Mouse (Mus musculus) CH12.LX (cell line): ENCODE data around the gene Chrnd. TPM values are rescaled to one million over a fixed set of nuclear protein-coding genes. Genes with fewer than 3 reads are reported as not detected.

Source experiments
- DNase-seq: peaks from one replicate; pipeline ENCODE4 v3.0.0-alpha.2; 2013; ENCODE audit errors: extremely low read depth
- H3K27ac ChIP-seq: 2 replicates; pipeline ENCODE4 v1.5.1; 2012; ENCODE audit warnings: low read depth, mild to moderate bottlenecking, control low read depth, moderate library complexity; ENCODE audit not compliant: insufficient read depth
- H3K27me3 ChIP-seq: replicated peaks from 2 replicates; pipeline ENCODE3; 2012; ENCODE audit warnings: inconsistent platforms
- H3K36me3 ChIP-seq, 2 experiments: replicated peaks in 1 of 2; 2 replicates each; pipeline versions ENCODE3 to v1.6.1; 2012; ENCODE audit warnings: inconsistent platforms in 1 of 2, low read length in 1 of 2, mild to moderate bottlenecking in 1 of 2, mixed read lengths in 1 of 2, moderate library complexity in 1 of 2; ENCODE audit not compliant: control insufficient read depth in 1 of 2, insufficient read depth in 1 of 2
- H3K4me1 ChIP-seq, 2 experiments: 2 replicates each; pipeline ENCODE4 v1.6.1; 2012; ENCODE audit warnings: inconsistent platforms in 1 of 2, moderate library complexity in 1 of 2; ENCODE audit not compliant: insufficient read depth in 2 of 2, control insufficient read depth in 1 of 2
- H3K4me2 ChIP-seq: 2 replicates; pipeline ENCODE4 v1.6.1; 2012; ENCODE audit warnings: low read depth, mild to moderate bottlenecking, control low read depth; ENCODE audit not compliant: poor library complexity, insufficient read depth, severe bottlenecking
- H3K4me3 ChIP-seq, 3 experiments: fragments of 150-350 bp in 1 of 3; sonication (generic) in 1 of 3; replicated peaks in 1 of 3; 2 replicates each; pipeline versions ENCODE3 to v1.5.1; 2011 to 2012; ENCODE audit warnings: low read depth in 2 of 3, low read length in 2 of 3, mild to moderate bottlenecking in 2 of 3, moderate library complexity in 2 of 3, control low read depth in 1 of 3, improper control_type of control experiment in 1 of 3, inconsistent platforms in 1 of 3, mixed read lengths in 1 of 3; ENCODE audit not compliant: poor library complexity in 1 of 3
- H3K79me2 ChIP-seq: replicated peaks from 2 replicates; pipeline ENCODE4 v1.6.1; 2012; ENCODE audit warnings: mild to moderate bottlenecking, moderate library complexity; ENCODE audit not compliant: control insufficient read depth, poor library complexity, insufficient read depth, severe bottlenecking; ENCODE audit errors: extremely low read depth
- H3K9ac ChIP-seq: 2 replicates; pipeline ENCODE4 v1.6.1; 2012; ENCODE audit warnings: low read depth, mild to moderate bottlenecking, control low read depth, moderate library complexity; ENCODE audit not compliant: insufficient read depth
- H3K9me3 ChIP-seq: replicated peaks from 2 replicates; pipeline ENCODE3; 2012; ENCODE audit warnings: low read length, inconsistent platforms, mixed read lengths
- CHD1 ChIP-seq: IDR thresholded peaks from 2 replicates; pipeline ENCODE4 v1.6.1; 2012; ENCODE audit warnings: low read depth, low read length, improper control_type of control experiment, inconsistent platforms
- CHD2 ChIP-seq: IDR thresholded peaks from 2 replicates; pipeline ENCODE4 v1.6.1; 2011; ENCODE audit warnings: low read length, improper control_type of control experiment
- CTCF ChIP-seq, 2 experiments: IDR thresholded peaks in 1 of 2; conservative IDR thresholded peaks in 1 of 2; 2 replicates each; pipeline ENCODE4 v1.5.1; 2011 to 2012; ENCODE audit warnings: low read depth in 2 of 2, low read length in 2 of 2, improper control_type of control experiment in 1 of 2, inconsistent platforms in 1 of 2, mild to moderate bottlenecking in 1 of 2, moderate library complexity in 1 of 2
- ELF1 ChIP-seq: IDR thresholded peaks from 2 replicates; pipeline ENCODE4 v1.6.1; 2014; ENCODE audit warnings: low read depth, mild to moderate bottlenecking, inconsistent platforms, low read length, improper control_type of control experiment
- EP300 ChIP-seq: IDR thresholded peaks from 2 replicates; pipeline ENCODE4 v1.6.1; 2011; ENCODE audit warnings: low read length, improper control_type of control experiment
- GABPA ChIP-seq: IDR thresholded peaks from 2 replicates; pipeline ENCODE4 v1.6.1; 2012; ENCODE audit warnings: low read depth, low read length, improper control_type of control experiment, inconsistent platforms; ENCODE audit not compliant: insufficient replicate concordance
- HCFC1 ChIP-seq: IDR thresholded peaks from 2 replicates; pipeline ENCODE4 v1.6.1; 2012; ENCODE audit warnings: low read depth, mild to moderate bottlenecking, inconsistent platforms, low read length, improper control_type of control experiment
- JUND ChIP-seq: conservative IDR thresholded peaks from 2 replicates; pipeline ENCODE4 v1.6.1; 2011; ENCODE audit warnings: low read depth, low read length, improper control_type of control experiment
- KAT2A ChIP-seq: IDR thresholded peaks from 2 replicates; pipeline ENCODE4 v1.6.1; 2012; ENCODE audit warnings: low read length, improper control_type of control experiment, inconsistent platforms; ENCODE audit not compliant: insufficient replicate concordance
- MAFK ChIP-seq: IDR thresholded peaks from 2 replicates; pipeline ENCODE4 v1.6.1; 2011; ENCODE audit warnings: low read length, improper control_type of control experiment; ENCODE audit not compliant: insufficient replicate concordance
- MAX ChIP-seq: IDR thresholded peaks from 2 replicates; pipeline ENCODE4 v1.6.1; 2011; ENCODE audit warnings: low read length, improper control_type of control experiment
- MAZ ChIP-seq: IDR thresholded peaks from 2 replicates; pipeline ENCODE4 v1.6.1; 2012; ENCODE audit warnings: low read depth, mild to moderate bottlenecking, inconsistent platforms, low read length, improper control_type of control experiment, moderate library complexity
- MEF2A ChIP-seq: IDR thresholded peaks from 2 replicates; pipeline ENCODE4 v1.6.1; 2014; ENCODE audit warnings: low read depth, mild to moderate bottlenecking, inconsistent platforms, low read length, improper control_type of control experiment, borderline replicate concordance
- MXI1 ChIP-seq: IDR thresholded peaks from 2 replicates; pipeline ENCODE4 v1.6.1; 2011; ENCODE audit warnings: mild to moderate bottlenecking, low read depth, low read length, improper control_type of control experiment
- MYC ChIP-seq: IDR thresholded peaks from 2 replicates; pipeline ENCODE4 v1.6.1; 2011; ENCODE audit warnings: low read depth, mild to moderate bottlenecking, improper control_type of control experiment, low read length
- NRF1 ChIP-seq: IDR thresholded peaks from 2 replicates; pipeline ENCODE4 v1.6.1; 2014; ENCODE audit warnings: low read depth, mild to moderate bottlenecking, inconsistent platforms, low read length, improper control_type of control experiment, moderate library complexity
- PAX5 ChIP-seq: IDR thresholded peaks from 2 replicates; pipeline ENCODE4 v1.6.1; 2012; ENCODE audit warnings: low read length, inconsistent platforms, mixed read lengths
- POLR2A ChIP-seq: IDR thresholded peaks from 2 replicates; pipeline ENCODE4 v1.6.1; 2011; ENCODE audit warnings: low read depth, mild to moderate bottlenecking, improper control_type of control experiment, low read length
- RAD21 ChIP-seq: IDR thresholded peaks from 2 replicates; pipeline ENCODE4 v1.6.1; 2011; ENCODE audit warnings: low read depth, mild to moderate bottlenecking, low read length, improper control_type of control experiment, moderate library complexity
- SIN3A ChIP-seq: IDR thresholded peaks from 2 replicates; pipeline ENCODE4 v1.6.1; 2012; ENCODE audit warnings: low read length, improper control_type of control experiment, inconsistent platforms
- SMC3 ChIP-seq: IDR thresholded peaks from 2 replicates; pipeline ENCODE4 v1.6.1; 2011; ENCODE audit warnings: low read depth, low read length, improper control_type of control experiment
- TCF12 ChIP-seq: IDR thresholded peaks from 2 replicates; pipeline ENCODE4 v1.6.1; 2014; ENCODE audit warnings: low read depth, mild to moderate bottlenecking, inconsistent platforms, low read length, improper control_type of control experiment
- UBTF ChIP-seq: IDR thresholded peaks from 2 replicates; pipeline ENCODE4 v1.6.1; 2012; ENCODE audit warnings: low read depth, mild to moderate bottlenecking, inconsistent platforms, low read length, improper control_type of control experiment, moderate library complexity
- ZMIZ1 ChIP-seq: IDR thresholded peaks from 2 replicates; pipeline ENCODE4 v1.6.1; 2012; ENCODE audit warnings: low read depth, mild to moderate bottlenecking, inconsistent platforms, low read length, improper control_type of control experiment
- ZNF384 ChIP-seq: IDR thresholded peaks from 2 replicates; pipeline ENCODE4 v1.6.1; 2012; ENCODE audit warnings: low read depth, low read length, improper control_type of control experiment, inconsistent platforms
- dilution Hi-C: fragments of 300-500 bp; cut with MboI; formaldehyde crosslinking; loops from 2 replicates; pipeline ENCODE4 v1.14.3; 2020; ENCODE audit warnings: low sequenced_read_pairs; ENCODE audit not compliant: extremely low pct_unique_long_range_greater_than_20kb, extremely low pct_ligation_motif_present
- in situ Hi-C: fragments of 300-500 bp; cut with MboI; formaldehyde crosslinking; loops from 3 replicates; pipeline ENCODE4 v1.14.3; 2019; ENCODE audit warnings: low sequenced_read_pairs, low pct_ligation_motif_present, low pct_unique_long_range_greater_than_20kb, mixed read lengths
- polyA plus RNA-seq: library from polyadenylated mRNA; unstranded; fragments of >175 nt; gene quantifications from 2 replicates; pipeline ENCODE4 v1.2.1, GENCODE M21; 2012; ENCODE audit warnings: low read depth; ENCODE audit not compliant: insufficient read length
- total RNA-seq, 2 experiments: library from RNA; depleted of rRNA; stranded (reverse); fragments of 300-350 nt in 1 of 2; fragments of >200 nt in 1 of 2; gene quantifications; 2 replicates each; pipeline ENCODE4 v1.2.3; 2012 to 2014

The Chrnd gene
- total and polyA plus RNA-seq, 3 experiments, result 0.13 TPM; not detected in 2

DNA sequence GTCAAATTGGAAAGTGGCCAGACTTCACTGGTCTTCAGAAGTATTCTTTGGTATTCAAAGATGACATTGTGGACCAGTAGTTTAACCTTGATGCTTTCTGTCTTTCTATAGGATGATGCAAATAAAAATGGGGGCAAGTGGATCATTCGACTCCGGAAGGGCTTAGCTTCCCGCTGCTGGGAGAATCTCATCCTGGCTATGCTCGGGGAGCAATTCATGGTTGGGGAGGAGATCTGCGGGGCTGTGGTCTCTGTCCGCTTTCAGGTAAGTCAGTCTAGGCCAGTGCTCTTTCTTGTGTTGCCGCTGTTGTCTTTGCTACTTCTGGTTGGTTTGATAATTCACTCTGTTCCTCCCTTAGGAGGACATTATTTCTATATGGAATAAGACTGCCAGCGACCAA, 35.3 kb downstream of the Chrnd start:
- Histone ChIP-seq H3K27ac (no peak overlapping the region), H3K9me3 (no peaks in the 10 kb centered on the region), H3K9ac (no peak overlapping the region), H3K4me2 (no peak overlapping the region), H3K36me3 (peaks cover 78 to 98% of the 10 kb centered on the region in 2 experiments), H3K4me1 (no peaks in the 10 kb centered on the region), H3K79me2 (peaks cover 4% of the 10 kb centered on the region; the same call in 1 of the 2 replicates), H3K27me3 (no peaks in the 10 kb centered on the region), H3K4me3 (no peak overlapping the region)
- no peak for DNase-seq
- in situ Hi-C loops (no loop called here), dilution Hi-C loops (no loop called here)
- no peak for TF ChIP-seq SIN3A
- no peak for TF ChIP-seq HCFC1
- no peak for TF ChIP-seq TCF12
- no peak for TF ChIP-seq MXI1
- TF ChIP-seq MAFK, result no peak
- no peak for TF ChIP-seq MAZ
- TF ChIP-seq PAX5, result no peak
- TF ChIP-seq EP300, result no peak
- TF ChIP-seq POLR2A, result no peak
- TF ChIP-seq RAD21, result no peak
- no peak for TF ChIP-seq CTCF (conservative IDR thresholded peaks at IDR 0.05 in 1 of 2, IDR thresholded peaks at IDR 0.05 in 1 of 2; ENCODE audit: low read depth in 2 of 2, low read length in 2 of 2)
- no peak for TF ChIP-seq CHD1
- TF ChIP-seq GABPA, result no peak

DNA sequence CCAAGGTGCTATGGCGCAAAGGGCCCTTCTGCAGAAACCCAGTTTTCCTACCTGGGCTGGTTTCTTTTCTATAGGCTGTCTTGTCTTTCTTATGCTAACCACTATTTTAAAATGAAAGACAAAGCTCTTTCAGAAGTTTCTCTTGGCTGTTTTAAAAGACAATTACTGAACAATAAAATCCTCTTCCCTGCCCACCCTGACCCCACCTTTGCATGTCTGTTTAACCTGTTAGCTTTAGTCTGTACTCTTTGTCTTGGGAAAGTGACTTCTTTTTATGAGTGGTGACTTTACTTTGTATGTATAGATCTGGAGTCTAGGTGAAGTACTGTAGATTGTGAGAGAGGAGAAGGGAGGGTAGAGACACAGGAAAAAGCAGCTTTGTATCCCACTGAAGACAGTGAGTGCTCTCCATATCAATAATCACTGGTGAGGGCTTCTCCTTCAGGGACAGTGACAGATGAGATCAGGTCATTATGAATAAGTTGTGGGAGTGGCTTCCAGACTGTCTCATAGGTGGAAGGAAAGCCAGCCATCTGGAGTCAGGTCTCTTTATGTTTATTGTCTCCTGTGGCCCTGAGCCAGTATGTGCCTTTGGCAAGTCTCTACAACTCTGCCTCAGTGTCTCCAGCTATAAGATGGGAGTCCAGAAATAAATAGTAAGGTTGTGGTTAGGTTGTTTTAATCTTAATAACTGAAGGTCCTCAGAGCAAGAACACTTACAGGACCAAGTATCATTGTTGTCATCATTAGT, 36.2 kb downstream of the Chrnd start:
- Histone ChIP-seq H3K4me3 (no peak overlapping the region), H3K27ac (no peak overlapping the region), H3K79me2 (peaks cover 4% of the 10 kb centered on the region; the same call in 1 of the 2 replicates), H3K4me2 (no peak overlapping the region), H3K9ac (no peak overlapping the region), H3K36me3 (peaks cover 77 to 98% of the 10 kb centered on the region in 2 experiments), H3K27me3 (no peaks in the 10 kb centered on the region), H3K9me3 (no peaks in the 10 kb centered on the region), H3K4me1 (no peaks in the 10 kb centered on the region)
- TF ChIP-seq HCFC1 (no peak), ZMIZ1 (no peak), MEF2A (no peak), MYC (no peak), KAT2A (no peak), UBTF (no peak), ELF1 (no peak), MAX (no peak), CTCF (conservative IDR thresholded peaks at IDR 0.05 in 1 of 2, IDR thresholded peaks at IDR 0.05 in 1 of 2; ENCODE audit: low read depth in 2 of 2, low read length in 2 of 2) (no peak), CHD2 (no peak), NRF1 (no peak), RAD21 (no peak), CHD1 (no peak), TCF12 (no peak), MXI1 (no peak), PAX5 (no peak), POLR2A (no peak), JUND (no peak), SMC3 (no peak), ZNF384 (no peak)
- DNase-seq, result no peak
- in situ Hi-C loops (no loop called here), dilution Hi-C loops (no loop called here)
